Mouse (Mus musculus): ENCODE results near the gene Mob4. TPM values are rescaled to one million over a fixed set of nuclear protein-coding genes. Genes with fewer than 3 reads are reported as not detected.

Gene Mob4
- total and polyA plus RNA-seq, 2 experiments from 2014 or later: 95.9 to 155 TPM

- H3K4me3 ChIP-seq (ENCODE audit: low read depth, low read length): peak overlapping the region; percentile 77
- DNase-seq (no peak), ATAC-seq (no peak)
- peak overlapping the region; percentile 94 for H3K27ac ChIP-seq (ENCODE audit: low read depth, low read length)
- H3K9me3 ChIP-seq (ENCODE audit: low read length): no peaks in the 10 kb centered on the region
- H3K4me1 ChIP-seq (ENCODE audit: insufficient read depth): peaks cover 8% of the 10 kb centered on the region; the same call in 1 of the 2 replicates
- 7% methylated on average over 16 of the region's 16 CpGs for WGBS
- peak overlapping the region; percentile 72 for H3K4me2 ChIP-seq (ENCODE audit: low read depth)
- peak overlapping the region; percentile 89 for H3K9ac ChIP-seq
- H3K27me3 ChIP-seq (ENCODE audit: insufficient read depth, low read length): no peaks in the 10 kb centered on the region
- no peak for TF ChIP-seq CTCF (IDR thresholded peaks at IDR 0.05; ENCODE audit: low read depth)
- peaks cover 12% of the 10 kb centered on the region; the same call in 1 of the 2 replicates for H3K36me3 ChIP-seq (ENCODE audit: insufficient read depth)
These were observed 42.2 kb upstream of the Mob4 start for GRCm38 (mm10) chr1:55088611-55089497.

GRCm38 (mm10) chr1:55089498-55090064 lies 41.5 kb upstream of the Mob4 start:
- ATAC-seq (no peak), DNase-seq (no peak)
- Histone ChIP-seq H3K27ac (ENCODE audit: low read depth, low read length) (no peak overlapping the region), H3K9ac (no peak overlapping the region), H3K36me3 (ENCODE audit: insufficient read depth) (peaks cover 12% of the 10 kb centered on the region; the same call in 1 of the 2 replicates), H3K9me3 (ENCODE audit: low read length) (no peaks in the 10 kb centered on the region), H3K4me3 (ENCODE audit: low read depth, low read length) (no peak overlapping the region), H3K27me3 (ENCODE audit: insufficient read depth, low read length) (no peaks in the 10 kb centered on the region), H3K4me2 (ENCODE audit: low read depth) (no peak overlapping the region), H3K4me1 (ENCODE audit: insufficient read depth) (peaks cover 8% of the 10 kb centered on the region; the same call in 1 of the 2 replicates)
- no peak for TF ChIP-seq CTCF (IDR thresholded peaks at IDR 0.05; ENCODE audit: low read depth)
- 83% methylated on average over 5 of the region's 5 CpGs for WGBS

- ATAC-seq (no peak), DNase-seq (no peak)
- no peaks in the 10 kb centered on the region for H3K4me1 ChIP-seq (ENCODE audit: insufficient read depth)
- TF ChIP-seq CTCF (IDR thresholded peaks at IDR 0.05; ENCODE audit: low read depth): no peak
- no peak overlapping the region for H3K4me2 ChIP-seq (ENCODE audit: low read depth)
- H3K27me3 ChIP-seq (ENCODE audit: insufficient read depth, low read length): no peaks in the 10 kb centered on the region
- H3K27ac ChIP-seq (ENCODE audit: low read depth, low read length): no peak overlapping the region
- no peaks in the 10 kb centered on the region for H3K9me3 ChIP-seq (ENCODE audit: low read length)
- H3K4me3 ChIP-seq (ENCODE audit: low read depth, low read length): no peak overlapping the region
- H3K36me3 ChIP-seq (ENCODE audit: insufficient read depth): peaks cover 12% of the 10 kb centered on the region; the same call in 1 of the 2 replicates
- WGBS: 82% methylated on average over 2 of the region's 2 CpGs
- H3K9ac ChIP-seq: no peak overlapping the region
These were observed 39.0 kb upstream of the Mob4 start for GRCm38 (mm10) chr1:55092056-55092455.

GRCm38 (mm10) chr1:55092469-55092868 lies 38.6 kb upstream of the Mob4 start:
- no peak overlapping the region for H3K9ac ChIP-seq
- no peaks in the 10 kb centered on the region for H3K9me3 ChIP-seq (ENCODE audit: low read length)
- DNase-seq (no peak), ATAC-seq (no peak)
- no peak overlapping the region for H3K27ac ChIP-seq (ENCODE audit: low read depth, low read length)
- WGBS: 74% methylated on average over 1 of the region's 1 CpGs
- H3K36me3 ChIP-seq (ENCODE audit: insufficient read depth): peaks cover 12% of the 10 kb centered on the region; the same call in 1 of the 2 replicates
- no peak overlapping the region for H3K4me2 ChIP-seq (ENCODE audit: low read depth)
- TF ChIP-seq CTCF (IDR thresholded peaks at IDR 0.05; ENCODE audit: low read depth): no peak
- H3K4me1 ChIP-seq (ENCODE audit: insufficient read depth): no peaks in the 10 kb centered on the region
- no peak overlapping the region for H3K4me3 ChIP-seq (ENCODE audit: low read depth, low read length)
- no peaks in the 10 kb centered on the region for H3K27me3 ChIP-seq (ENCODE audit: insufficient read depth, low read length)

- no peak overlapping the region for H3K4me3 ChIP-seq (ENCODE audit: low read depth, low read length)
- H3K27me3 ChIP-seq (ENCODE audit: insufficient read depth, low read length): no peaks in the 10 kb centered on the region
- no peak overlapping the region for H3K27ac ChIP-seq (ENCODE audit: low read depth, low read length)
- TF ChIP-seq CTCF (IDR thresholded peaks at IDR 0.05; ENCODE audit: low read depth): no peak
- H3K9ac ChIP-seq: no peak overlapping the region
- no peaks in the 10 kb centered on the region for H3K4me1 ChIP-seq (ENCODE audit: insufficient read depth)
- H3K36me3 ChIP-seq (ENCODE audit: insufficient read depth): no peaks in the 10 kb centered on the region
- 88% methylated on average over 9 of the region's 9 CpGs for WGBS
- H3K4me2 ChIP-seq (ENCODE audit: low read depth): no peak overlapping the region
- no peak for ATAC-seq
- no peak for DNase-seq
- H3K9me3 ChIP-seq (ENCODE audit: low read length): no peaks in the 10 kb centered on the region
These were observed 24.0 kb upstream of the Mob4 start for GRCm38 (mm10) chr1:55106919-55107585.

GRCm38 (mm10) chr1:55107644-55108043 lies 23.4 kb upstream of the Mob4 start:
- Histone ChIP-seq H3K27ac (ENCODE audit: low read depth, low read length) (no peak overlapping the region), H3K36me3 (ENCODE audit: insufficient read depth) (no peaks in the 10 kb centered on the region), H3K4me1 (ENCODE audit: insufficient read depth) (no peaks in the 10 kb centered on the region), H3K4me2 (ENCODE audit: low read depth) (no peak overlapping the region), H3K9me3 (ENCODE audit: low read length) (no peaks in the 10 kb centered on the region), H3K9ac (no peak overlapping the region), H3K4me3 (ENCODE audit: low read depth, low read length) (no peak overlapping the region), H3K27me3 (ENCODE audit: insufficient read depth, low read length) (no peaks in the 10 kb centered on the region)
- TF ChIP-seq CTCF (IDR thresholded peaks at IDR 0.05; ENCODE audit: low read depth): no peak
- 91% methylated on average over 1 of the region's 1 CpGs for WGBS
- no peak for DNase-seq
- no peak for ATAC-seq

Data from forebrain, postnatal 0 days (tissue).